In genomic region chr10:128613820-128614219, GRCm38 (mm10) we compare ENCODE assay signal across 1 mouse cellular context. TPM values are rescaled to one million over a fixed set of nuclear protein-coding genes. Genes with fewer than 3 reads are reported as not detected.
"Had no signal": no experiment of that assay in that cellular context is flagged by ENCODE, and none has a peak within 500 bp of the region (broad histone marks: within the 10 kb centered on the region; RNA-seq: fewer than 3 reads in every experiment).

No protein-coding gene starts in this region.

RNA-seq across cellular contexts. Expression of gene Ikzf4, which starts 32.0 kb away (rescaled TPM):
- total RNA-seq: common myeloid progenitor, adult 5-6 weeks had no signal
